Mouse (Mus musculus): Measurements from ENCODE around the gene Pbx2.

DNA sequence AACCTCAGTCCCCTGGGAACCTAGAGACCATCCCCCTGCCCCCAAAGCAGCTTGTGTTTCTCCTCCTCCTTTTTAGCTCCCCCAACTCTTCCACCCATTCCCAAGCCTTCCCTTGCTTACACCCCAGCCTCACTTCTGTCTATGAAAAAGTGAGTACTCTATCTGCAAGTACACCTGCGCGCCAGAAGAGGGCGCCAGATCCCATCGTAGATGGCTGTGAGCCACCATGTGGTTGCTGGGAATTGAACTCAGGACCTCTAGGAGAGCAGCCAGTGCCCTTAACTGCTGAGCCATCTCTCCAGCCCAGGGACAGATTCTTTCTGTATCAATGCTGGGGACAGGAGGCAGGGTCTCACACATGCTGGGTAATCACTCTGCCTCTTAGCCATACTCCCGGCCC, 19.2 kb upstream of the Pbx2 start:
- no peak for TF ChIP-seq POLR2A (IDR thresholded peaks at IDR 0.05; ENCODE audit: insufficient read length, low read depth)
- TF ChIP-seq MYOG (IDR thresholded peaks at IDR 0.05; ENCODE audit: control insufficient read depth in 1 of 3, insufficient read depth in 1 of 3, insufficient read length in 2 of 3, low read depth in 2 of 3), result no peak
- no peak for TF ChIP-seq E2F4 (IDR thresholded peaks at IDR 0.05; ENCODE audit: insufficient read depth)
- no peak for TF ChIP-seq USF1 (IDR thresholded peaks at IDR 0.05; ENCODE audit: low read depth)

Data from myocyte (in vitro differentiated cells).